Mouse (Mus musculus): ENCODE data around the gene Cpsf6. TPM values are rescaled to one million over a fixed set of nuclear protein-coding genes. Genes with fewer than 3 reads are reported as not detected.

The Cpsf6 gene
- total and polyA plus RNA-seq, 2 experiments from 2014 or later, result 88.9 to 155 TPM

DNA sequence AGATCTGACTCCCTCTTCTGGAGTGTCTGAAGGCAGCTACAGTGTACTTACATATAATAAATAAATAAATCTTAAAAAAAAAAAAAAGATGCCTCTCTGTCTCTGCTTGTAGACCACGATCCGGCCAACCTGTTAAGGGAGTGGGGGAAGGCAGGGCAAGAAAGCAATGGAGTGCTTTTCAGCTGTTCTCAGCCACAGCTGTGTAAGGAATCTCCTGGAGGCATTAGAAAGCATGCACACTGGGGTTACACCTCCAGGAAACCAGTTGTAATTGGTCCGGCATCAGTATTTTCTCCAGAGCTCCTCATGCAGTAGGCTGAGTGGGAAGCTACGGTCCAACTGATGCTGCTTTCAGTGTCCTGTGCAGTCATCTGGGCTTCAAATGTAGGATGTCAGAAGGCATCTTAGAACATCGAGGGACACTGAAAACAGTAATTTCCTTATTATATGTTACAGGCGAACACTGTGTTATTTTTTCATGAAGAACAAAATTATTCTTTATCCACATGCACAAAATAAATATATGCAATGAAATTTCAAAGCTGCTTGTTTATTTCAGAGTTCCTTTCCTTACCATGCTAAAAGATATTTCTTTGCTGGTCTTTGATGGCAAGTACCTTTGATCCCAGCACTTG, 42.5 kb upstream of the Cpsf6 start:
- 85% methylated on average over 6 of the region's 6 CpGs for WGBS
- ATAC-seq, result no peak

DNA sequence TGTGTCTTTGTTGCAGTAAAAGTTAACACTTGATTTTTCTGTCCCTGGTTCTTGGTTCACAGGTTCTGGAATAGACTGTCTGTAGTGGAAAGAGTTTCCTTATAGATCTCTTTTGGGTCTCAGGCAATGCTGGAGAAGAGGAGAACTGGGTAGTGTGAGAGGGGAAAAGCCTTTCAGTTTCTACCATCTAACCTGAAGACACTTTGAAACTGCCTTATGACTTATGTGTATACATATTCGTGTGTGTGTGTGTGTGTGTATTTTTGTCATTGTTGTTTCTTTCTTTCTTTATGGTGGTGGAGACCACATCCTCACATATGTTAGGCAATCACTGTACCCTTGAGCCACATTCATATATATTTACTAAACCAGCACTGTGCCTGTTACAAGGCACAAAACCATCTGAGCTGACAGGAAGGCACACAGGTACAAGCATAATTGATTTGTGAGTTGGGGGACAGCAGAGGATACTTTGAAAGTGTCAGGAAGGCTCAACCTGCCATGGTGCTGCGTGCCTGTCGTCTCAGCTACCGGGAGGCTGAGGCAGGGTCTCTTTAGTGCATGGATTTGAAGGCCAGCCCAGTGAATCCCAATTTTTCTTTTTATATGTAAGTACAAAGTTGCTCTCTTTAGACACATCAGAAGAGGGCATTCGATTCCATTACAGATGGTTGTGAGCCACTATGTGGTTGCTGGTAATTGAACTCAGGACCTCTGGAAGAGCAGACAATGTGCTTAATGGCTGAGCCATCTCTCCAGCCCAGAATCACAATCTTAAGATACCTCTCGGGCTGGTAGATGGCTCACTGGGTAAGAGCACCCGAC, 41.7 kb upstream of the Cpsf6 start:
- H3K4me3 ChIP-seq (ENCODE audit: low read depth, low read length), result no peak overlapping the region
- 85% methylated on average over 7 of the region's 7 CpGs for WGBS
- TF ChIP-seq CTCF (IDR thresholded peaks at IDR 0.05; ENCODE audit: low read depth), result no peak
- H3K4me2 ChIP-seq (ENCODE audit: low read depth), result no peak overlapping the region
- no peak overlapping the region for H3K9ac ChIP-seq
- H3K27me3 ChIP-seq (ENCODE audit: insufficient read depth, low read length), result no peaks in the 10 kb centered on the region
- DNase-seq (no peak), ATAC-seq (no peak)
- no peak overlapping the region for H3K27ac ChIP-seq (ENCODE audit: low read depth, low read length)
- H3K9me3 ChIP-seq (ENCODE audit: low read length), result no peaks in the 10 kb centered on the region
- no peaks in the 10 kb centered on the region for H3K36me3 ChIP-seq (ENCODE audit: insufficient read depth)
- H3K4me1 ChIP-seq (ENCODE audit: insufficient read depth), result peaks cover 13% of the 10 kb centered on the region

More for the DNA sequence above, 42.5 kb upstream of the Cpsf6 start:
- Histone ChIP-seq H3K4me1 (ENCODE audit: insufficient read depth) (peaks cover 8% of the 10 kb centered on the region), H3K4me2 (ENCODE audit: low read depth) (no peak overlapping the region), H3K9ac (no peak overlapping the region), H3K27ac (ENCODE audit: low read depth, low read length) (no peak overlapping the region), H3K27me3 (ENCODE audit: insufficient read depth, low read length) (no peaks in the 10 kb centered on the region), H3K36me3 (ENCODE audit: insufficient read depth) (no peaks in the 10 kb centered on the region), H3K9me3 (ENCODE audit: low read length) (no peaks in the 10 kb centered on the region), H3K4me3 (ENCODE audit: low read depth, low read length) (no peak overlapping the region)
- no peak for DNase-seq
- TF ChIP-seq CTCF (IDR thresholded peaks at IDR 0.05; ENCODE audit: low read depth), result no peak

DNA sequence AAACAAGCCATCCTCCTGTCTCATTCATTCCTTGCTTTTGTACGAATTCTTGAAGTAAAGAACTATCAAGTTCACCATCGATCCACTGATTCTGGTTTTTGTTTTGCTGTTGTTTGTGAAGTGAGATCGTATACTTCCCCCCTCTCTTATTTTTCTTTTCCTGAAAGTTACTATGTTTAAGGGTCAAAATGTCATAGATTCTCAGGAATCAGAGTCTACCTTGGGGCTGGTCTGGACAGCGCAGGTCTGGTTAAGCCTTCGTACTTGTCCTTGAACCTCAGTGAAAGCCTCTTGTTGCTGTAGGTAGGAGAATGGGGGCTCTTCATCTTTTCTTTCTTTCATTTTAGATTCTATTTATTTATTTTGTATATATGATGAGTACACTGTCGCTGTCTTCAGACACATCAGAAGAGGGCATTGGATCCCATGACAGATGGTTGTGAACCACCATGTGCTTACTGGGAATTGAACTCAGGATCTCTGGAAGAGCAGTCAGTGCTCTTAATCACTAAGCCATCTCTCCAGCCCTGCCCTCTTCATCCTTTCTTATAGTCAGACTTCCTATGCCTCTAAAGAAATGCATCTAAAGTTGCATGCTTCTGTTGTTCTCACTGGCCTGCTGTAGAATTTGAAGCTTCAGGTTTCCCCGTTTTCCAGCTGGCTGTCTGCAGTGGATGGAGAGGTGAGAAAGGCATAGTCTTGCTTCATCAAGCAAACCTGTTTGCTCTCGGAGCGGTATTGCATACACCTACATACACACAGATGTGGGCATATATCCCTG, 40.9 kb upstream of the Cpsf6 start:
- Histone ChIP-seq H3K4me2 (ENCODE audit: low read depth) (no peak overlapping the region), H3K27ac (ENCODE audit: low read depth, low read length) (no peak overlapping the region), H3K4me1 (ENCODE audit: insufficient read depth) (peaks cover 9% of the 10 kb centered on the region; the same call in 1 of the 2 replicates), H3K9me3 (ENCODE audit: low read length) (no peaks in the 10 kb centered on the region), H3K27me3 (ENCODE audit: insufficient read depth, low read length) (no peaks in the 10 kb centered on the region), H3K36me3 (ENCODE audit: insufficient read depth) (no peaks in the 10 kb centered on the region), H3K9ac (no peak overlapping the region), H3K4me3 (ENCODE audit: low read depth, low read length) (no peak overlapping the region)
- no peak for TF ChIP-seq CTCF (IDR thresholded peaks at IDR 0.05; ENCODE audit: low read depth)
- DNase-seq (no peak), ATAC-seq (no peak)
- 87% methylated on average over 9 of the region's 9 CpGs for WGBS

DNA sequence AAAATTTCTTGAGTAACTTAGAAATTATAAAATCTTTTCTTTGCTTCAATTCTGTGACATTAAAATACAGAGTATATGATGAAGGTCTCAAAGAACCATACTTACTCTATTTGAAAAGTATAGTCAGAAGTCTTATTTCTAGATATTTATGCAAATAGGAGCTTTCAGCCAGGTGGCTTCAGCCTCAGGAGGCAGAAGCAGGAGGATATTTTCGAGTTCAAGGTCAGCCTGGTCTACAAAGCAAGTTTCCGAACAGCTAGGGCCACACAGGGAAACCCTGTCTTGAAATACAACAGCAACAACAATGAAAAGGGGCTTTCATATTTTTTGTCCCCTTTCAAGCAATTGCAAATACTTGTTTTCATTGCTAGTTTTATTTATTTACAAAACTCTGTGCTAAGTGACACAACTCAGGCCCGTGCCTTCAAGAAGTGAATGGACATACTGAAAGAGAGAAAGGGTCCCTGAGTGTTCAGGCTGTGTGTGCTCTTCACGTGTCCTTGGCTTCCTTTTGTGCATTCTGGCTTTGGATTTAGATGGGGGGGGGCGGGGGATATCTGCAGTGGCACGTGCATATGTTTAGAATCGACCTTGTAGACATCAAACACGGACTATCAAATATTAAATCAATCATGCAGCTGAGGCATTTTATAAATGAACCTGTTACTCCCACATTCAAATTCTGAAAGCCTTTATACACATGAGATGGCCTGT, 39.9 kb upstream of the Cpsf6 start:
- H3K27ac ChIP-seq (ENCODE audit: low read depth, low read length), result no peak overlapping the region
- no peak overlapping the region for H3K4me3 ChIP-seq (ENCODE audit: low read depth, low read length)
- ATAC-seq (no peak), DNase-seq (no peak)
- H3K27me3 ChIP-seq (ENCODE audit: insufficient read depth, low read length), result no peaks in the 10 kb centered on the region
- H3K9ac ChIP-seq, result no peak overlapping the region
- H3K36me3 ChIP-seq (ENCODE audit: insufficient read depth), result no peaks in the 10 kb centered on the region
- 64% methylated on average over 8 of the region's 8 CpGs for WGBS
- TF ChIP-seq CTCF (IDR thresholded peaks at IDR 0.05; ENCODE audit: low read depth), result no peak
- H3K4me1 ChIP-seq (ENCODE audit: insufficient read depth), result peaks cover 9% of the 10 kb centered on the region; the same call in 1 of the 2 replicates
- no peak overlapping the region for H3K4me2 ChIP-seq (ENCODE audit: low read depth)
- H3K9me3 ChIP-seq (ENCODE audit: low read length), result no peaks in the 10 kb centered on the region

DNA sequence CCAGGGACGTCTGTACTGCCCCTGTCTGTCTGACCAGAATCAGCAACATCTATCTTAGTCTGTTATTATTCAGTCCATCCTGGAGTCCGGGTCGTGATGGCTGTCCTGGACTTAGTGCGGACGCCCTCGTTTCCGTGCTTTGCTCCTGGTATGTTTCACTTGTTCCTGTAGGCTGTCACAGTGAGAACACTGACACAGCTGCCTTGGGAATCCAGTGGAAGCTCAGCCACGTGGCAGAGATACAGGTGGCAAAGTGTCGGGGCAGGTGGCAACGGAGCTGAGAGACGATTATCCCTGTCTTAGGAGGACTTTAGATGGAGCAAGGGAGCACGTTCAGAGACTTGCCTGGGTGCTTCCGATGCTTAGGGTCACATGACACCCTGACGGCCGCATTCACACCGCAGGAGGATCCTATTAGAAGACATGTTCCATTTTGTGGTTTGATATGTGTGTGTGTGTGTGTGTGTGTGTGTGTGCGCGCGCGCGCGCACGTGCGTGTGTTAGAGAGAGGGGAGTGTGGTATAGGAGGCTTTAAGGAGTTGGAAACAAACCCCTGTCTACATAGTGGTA, 38.9 kb upstream of the Cpsf6 start:
- H3K27ac ChIP-seq (ENCODE audit: low read depth, low read length), result peak overlapping the region; percentile 72
- DNase-seq (peak; percentile 51), ATAC-seq (no peak; the same call in 1 of the 2 replicates)
- H3K36me3 ChIP-seq (ENCODE audit: insufficient read depth), result no peaks in the 10 kb centered on the region
- WGBS, result 60% methylated on average over 24 of the region's 24 CpGs
- TF ChIP-seq CTCF (IDR thresholded peaks at IDR 0.05; ENCODE audit: low read depth), result no peak
- peak overlapping the region; percentile 55 for H3K4me2 ChIP-seq (ENCODE audit: low read depth)
- no peak overlapping the region; the same call in 1 of the 2 replicates for H3K9ac ChIP-seq
- H3K27me3 ChIP-seq (ENCODE audit: insufficient read depth, low read length), result no peaks in the 10 kb centered on the region
- no peaks in the 10 kb centered on the region for H3K9me3 ChIP-seq (ENCODE audit: low read length)
- peaks cover 9% of the 10 kb centered on the region; the same call in 1 of the 2 replicates for H3K4me1 ChIP-seq (ENCODE audit: insufficient read depth)
- peak overlapping the region; percentile 34 for H3K4me3 ChIP-seq (ENCODE audit: low read depth, low read length)

Measured in forebrain, postnatal 0 days (tissue).